Mouse (Mus musculus): ENCODE measurements around the gene 4930432K21Rik. TPM values are rescaled to one million over a fixed set of nuclear protein-coding genes. Genes with fewer than 3 reads are reported as not detected.

4930432K21Rik gene
- polyA plus RNA-seq, 1 experiment from 2014 or later, result 0.83 TPM

- Histone ChIP-seq H3K27ac (ENCODE audit: low read depth, low read length) (no peak overlapping the region), H3K27me3 (ENCODE audit: control insufficient read depth, insufficient read depth, low read length) (no peaks in the 10 kb centered on the region), H3K9ac (ENCODE audit: low read length) (no peak overlapping the region), H3K4me3 (ENCODE audit: low read depth, low read length) (no peak overlapping the region), H3K4me1 (ENCODE audit: control insufficient read depth, insufficient read depth, low read length) (peaks cover 5% of the 10 kb centered on the region), H3K9me3 (ENCODE audit: control insufficient read depth, low read length) (no peaks in the 10 kb centered on the region), H3K4me2 (no peak overlapping the region), H3K36me3 (ENCODE audit: control insufficient read depth, insufficient read depth, low read length) (peaks cover 22% of the 10 kb centered on the region)
- 80% methylated on average over 6 of the region's 6 CpGs for WGBS
- ATAC-seq (ENCODE audit: low FRiP score), result no peak
- DNase-seq (ENCODE audit: low spot score, missing footprints), result no peak
Measured at GRCm38 (mm10) chr8:84173861-84174260, 26.0 kb downstream of the 4930432K21Rik start.

DNA sequence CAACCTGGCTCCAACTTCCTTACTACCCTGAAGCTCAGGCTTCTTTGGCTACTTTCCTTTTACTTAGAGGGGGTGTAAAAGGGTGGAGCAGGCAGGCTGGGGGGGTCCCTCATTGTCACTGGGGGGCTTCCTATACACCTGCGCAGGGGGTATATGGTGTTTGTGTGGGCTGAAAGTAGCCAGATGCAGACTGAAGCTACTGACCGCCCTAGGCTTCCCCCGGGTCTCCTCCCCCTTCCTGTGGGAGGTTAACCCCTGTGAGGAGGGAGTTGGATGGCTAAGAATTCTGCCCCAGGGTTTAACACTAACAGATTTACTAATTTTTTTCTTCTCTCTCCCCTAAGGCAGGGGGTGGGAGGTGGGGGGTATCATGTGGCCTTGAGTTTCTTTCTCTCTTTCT lies 28.7 kb downstream of the 4930432K21Rik start:
- no peak overlapping the region for H3K9ac ChIP-seq (ENCODE audit: low read length)
- H3K4me3 ChIP-seq (ENCODE audit: low read depth, low read length), result no peak overlapping the region
- no peak for DNase-seq (ENCODE audit: low spot score, missing footprints)
- ATAC-seq (ENCODE audit: low FRiP score), result no peak
- H3K9me3 ChIP-seq (ENCODE audit: control insufficient read depth, low read length), result no peaks in the 10 kb centered on the region
- WGBS, result 61% methylated on average over 3 of the region's 3 CpGs
- no peaks in the 10 kb centered on the region for H3K27me3 ChIP-seq (ENCODE audit: control insufficient read depth, insufficient read depth, low read length)
- H3K36me3 ChIP-seq (ENCODE audit: control insufficient read depth, insufficient read depth, low read length), result peaks cover 19% of the 10 kb centered on the region
- peaks cover 30% of the 10 kb centered on the region for H3K4me1 ChIP-seq (ENCODE audit: control insufficient read depth, insufficient read depth, low read length)
- no peak overlapping the region for H3K4me2 ChIP-seq
- no peak overlapping the region for H3K27ac ChIP-seq (ENCODE audit: low read depth, low read length)

GRCm38 (mm10) chr8:84177405-84177804 lies 29.6 kb downstream of the 4930432K21Rik start:
- Histone ChIP-seq H3K4me2 (no peak overlapping the region), H3K36me3 (ENCODE audit: control insufficient read depth, insufficient read depth, low read length) (peaks cover 14% of the 10 kb centered on the region), H3K9me3 (ENCODE audit: control insufficient read depth, low read length) (no peaks in the 10 kb centered on the region), H3K27me3 (ENCODE audit: control insufficient read depth, insufficient read depth, low read length) (no peaks in the 10 kb centered on the region), H3K27ac (ENCODE audit: low read depth, low read length) (no peak overlapping the region), H3K4me3 (ENCODE audit: low read depth, low read length) (no peak overlapping the region), H3K9ac (ENCODE audit: low read length) (no peak overlapping the region), H3K4me1 (ENCODE audit: control insufficient read depth, insufficient read depth, low read length) (peaks cover 33% of the 10 kb centered on the region)
- ATAC-seq (ENCODE audit: low FRiP score) (no peak), DNase-seq (ENCODE audit: low spot score, missing footprints) (no peak)
- WGBS, result 91% methylated on average over 3 of the region's 3 CpGs

DNA sequence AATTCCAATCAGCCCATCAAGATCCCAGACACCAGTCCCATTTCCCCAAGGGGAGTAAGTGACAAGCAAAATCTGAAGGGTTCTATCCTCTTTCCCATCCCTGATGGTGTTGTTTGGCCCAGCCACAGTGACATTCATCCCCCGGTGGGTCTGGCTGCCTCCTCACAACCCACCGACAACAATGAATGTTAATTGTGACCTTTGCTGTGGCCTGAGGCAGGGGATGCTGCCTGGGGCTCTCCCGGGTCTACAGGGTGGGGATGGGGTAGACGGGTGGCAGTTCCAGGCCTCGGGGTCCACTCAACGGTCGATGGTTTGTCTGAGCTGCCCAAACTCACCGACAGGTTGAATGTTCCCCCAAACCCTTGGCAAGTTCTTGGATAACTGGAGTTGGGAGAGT lies 30.8 kb downstream of the 4930432K21Rik start:
- Histone ChIP-seq H3K4me1 (ENCODE audit: control insufficient read depth, insufficient read depth, low read length) (peaks cover 39% of the 10 kb centered on the region), H3K27me3 (ENCODE audit: control insufficient read depth, insufficient read depth, low read length) (no peaks in the 10 kb centered on the region), H3K4me2 (no peak overlapping the region), H3K4me3 (ENCODE audit: low read depth, low read length) (no peak overlapping the region), H3K9ac (ENCODE audit: low read length) (peak overlapping the region; percentile 29), H3K9me3 (ENCODE audit: control insufficient read depth, low read length) (no peaks in the 10 kb centered on the region), H3K36me3 (ENCODE audit: control insufficient read depth, insufficient read depth, low read length) (peaks cover 4% of the 10 kb centered on the region), H3K27ac (ENCODE audit: low read depth, low read length) (no peak overlapping the region)
- no peak for DNase-seq (ENCODE audit: low spot score, missing footprints)
- 75% methylated on average over 8 of the region's 8 CpGs for WGBS
- ATAC-seq (ENCODE audit: low FRiP score), result no peak

DNA sequence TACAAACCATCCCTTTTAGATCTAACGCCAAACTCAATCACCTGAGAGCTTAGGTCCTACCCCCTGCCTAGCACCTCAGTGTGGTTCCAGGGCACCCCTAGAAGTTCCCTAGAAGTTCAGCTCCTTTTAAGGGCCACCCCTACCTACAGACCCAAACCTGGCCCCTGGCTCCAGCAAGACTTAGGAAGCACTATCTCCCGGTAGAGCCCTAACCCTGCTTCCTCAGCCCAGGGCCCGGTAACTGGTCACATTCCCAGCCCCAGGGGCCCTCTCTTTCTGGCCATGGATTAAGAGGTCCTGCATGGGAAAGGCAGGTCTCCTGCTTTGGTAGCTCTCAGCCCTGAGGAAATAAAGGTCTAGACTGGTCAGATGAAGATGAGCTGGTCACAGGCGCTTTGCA lies 32.1 kb downstream of the 4930432K21Rik start:
- Histone ChIP-seq H3K4me2 (peak overlapping the region; percentile 72), H3K36me3 (ENCODE audit: control insufficient read depth, insufficient read depth, low read length) (no peaks in the 10 kb centered on the region), H3K4me3 (ENCODE audit: low read depth, low read length) (peak overlapping the region; percentile 23), H3K4me1 (ENCODE audit: control insufficient read depth, insufficient read depth, low read length) (peaks cover 46% of the 10 kb centered on the region), H3K27ac (ENCODE audit: low read depth, low read length) (peak overlapping the region; percentile 93), H3K9ac (ENCODE audit: low read length) (peak overlapping the region; percentile 82), H3K9me3 (ENCODE audit: control insufficient read depth, low read length) (no peaks in the 10 kb centered on the region), H3K27me3 (ENCODE audit: control insufficient read depth, insufficient read depth, low read length) (peaks cover 5% of the 10 kb centered on the region; the same call in 1 of the 2 replicates)
- ATAC-seq (ENCODE audit: low FRiP score), result peak; percentile 10; the same call in 1 of the 2 replicates
- 4% methylated on average over 4 of the region's 4 CpGs for WGBS
- peak; percentile 90 for DNase-seq (ENCODE audit: low spot score, missing footprints)

- no peaks in the 10 kb centered on the region for H3K9me3 ChIP-seq (ENCODE audit: control insufficient read depth, low read length)
- ATAC-seq (ENCODE audit: low FRiP score) (peak; percentile 83), DNase-seq (ENCODE audit: low spot score, missing footprints) (peak; percentile 98)
- H3K36me3 ChIP-seq (ENCODE audit: control insufficient read depth, insufficient read depth, low read length), result no peaks in the 10 kb centered on the region
- peak overlapping the region; percentile 23 for H3K4me3 ChIP-seq (ENCODE audit: low read depth, low read length)
- peak overlapping the region; percentile 82 for H3K9ac ChIP-seq (ENCODE audit: low read length)
- peak overlapping the region; percentile 93 for H3K27ac ChIP-seq (ENCODE audit: low read depth, low read length)
- H3K4me1 ChIP-seq (ENCODE audit: control insufficient read depth, insufficient read depth, low read length), result peaks cover 46% of the 10 kb centered on the region
- peak overlapping the region; percentile 72 for H3K4me2 ChIP-seq
- under 1% methylated on average over 16 of the region's 16 CpGs for WGBS
- peaks cover 5% of the 10 kb centered on the region; the same call in 1 of the 2 replicates for H3K27me3 ChIP-seq (ENCODE audit: control insufficient read depth, insufficient read depth, low read length)
Measured at GRCm38 (mm10) chr8:84180530-84181190, 32.8 kb downstream of the 4930432K21Rik start.

DNA sequence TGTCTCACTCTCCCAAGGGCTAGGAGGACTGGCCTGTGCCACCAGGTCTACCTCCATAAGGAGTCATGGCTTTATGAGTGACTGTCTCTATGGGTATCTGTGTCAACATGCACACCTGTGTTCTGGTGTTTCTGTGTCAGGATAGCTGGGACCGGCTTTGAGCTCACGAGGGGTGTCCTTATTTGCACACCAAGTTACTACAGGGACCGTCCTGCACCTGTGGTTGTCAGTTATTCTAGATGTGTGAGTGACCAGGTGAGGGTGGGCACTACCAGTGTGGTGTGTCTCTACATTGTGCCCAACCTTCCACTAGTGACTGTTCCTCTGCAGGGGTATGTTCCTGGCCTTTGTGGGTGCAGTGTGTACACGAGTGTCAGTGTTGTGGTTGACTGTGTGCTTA lies 35.0 kb downstream of the 4930432K21Rik start:
- H3K36me3 ChIP-seq (ENCODE audit: control insufficient read depth, insufficient read depth, low read length), result no peaks in the 10 kb centered on the region
- peak overlapping the region; percentile 91 for H3K4me2 ChIP-seq
- no peak for ATAC-seq (ENCODE audit: low FRiP score)
- H3K4me1 ChIP-seq (ENCODE audit: control insufficient read depth, insufficient read depth, low read length), result peaks cover 52% of the 10 kb centered on the region
- H3K4me3 ChIP-seq (ENCODE audit: low read depth, low read length), result peak overlapping the region; percentile 88
- peaks cover 8% of the 10 kb centered on the region; the same call in 1 of the 2 replicates for H3K27me3 ChIP-seq (ENCODE audit: control insufficient read depth, insufficient read depth, low read length)
- peak; percentile 83 for DNase-seq (ENCODE audit: low spot score, missing footprints)
- 58% methylated on average over 4 of the region's 4 CpGs for WGBS
- no peaks in the 10 kb centered on the region for H3K9me3 ChIP-seq (ENCODE audit: control insufficient read depth, low read length)
- peak overlapping the region; percentile 100 for H3K9ac ChIP-seq (ENCODE audit: low read length)
- H3K27ac ChIP-seq (ENCODE audit: low read depth, low read length), result peak overlapping the region; percentile 80

- H3K36me3 ChIP-seq (ENCODE audit: control insufficient read depth, insufficient read depth, low read length), result no peaks in the 10 kb centered on the region
- H3K9ac ChIP-seq (ENCODE audit: low read length), result peak overlapping the region; percentile 100
- H3K27ac ChIP-seq (ENCODE audit: low read depth, low read length), result peak overlapping the region; percentile 80
- H3K4me2 ChIP-seq, result peak overlapping the region; percentile 91
- H3K9me3 ChIP-seq (ENCODE audit: control insufficient read depth, low read length), result no peaks in the 10 kb centered on the region
- whole genome bisulfite sequencing, result 1% methylated on average over 86 of the region's 87 CpGs
- DNase-seq (ENCODE audit: low spot score, missing footprints) (peak; percentile 96), ATAC-seq (ENCODE audit: low FRiP score) (peak; percentile 61)
- H3K4me1 ChIP-seq (ENCODE audit: control insufficient read depth, insufficient read depth, low read length), result peaks cover 51% of the 10 kb centered on the region
- H3K27me3 ChIP-seq (ENCODE audit: control insufficient read depth, insufficient read depth, low read length), result peaks cover 8% of the 10 kb centered on the region; the same call in 1 of the 2 replicates
- H3K4me3 ChIP-seq (ENCODE audit: low read depth, low read length), result peak overlapping the region; percentile 88
Measured at GRCm38 (mm10) chr8:84183261-84184084, 35.6 kb downstream of the 4930432K21Rik start.

All from midbrain, embryonic 11.5 days (tissue).